In genomic region chr5:131797044-131797443, GRCm38 (mm10) we compare ENCODE assay signal across 22 mouse cellular contexts.
"Had no signal": no experiment of that assay in that cellular context is flagged by ENCODE, and none has a peak within 500 bp of the region (broad histone marks: within the 10 kb centered on the region; RNA-seq: fewer than 3 reads in every experiment).

No protein-coding gene starts in this region.

- H3K4me3 ChIP-seq: gastrocnemius, adult 2 months; heart, embryonic 10.5 days; heart, embryonic 12.5 days; hindbrain, embryonic 10.5 days; hindbrain, embryonic 12.5 days; intestine, embryonic 15.5 days; left cerebral cortex, adult 2 months; limb, embryonic 10.5 days; limb, embryonic 12.5 days; liver, embryonic 13.5 days had no signal

- DNase-seq: gastrocnemius, adult 2 months; gastrocnemius, postnatal 10 days; gastrocnemius, postnatal 25 days; heart, adult 18-20 months; heart, postnatal 10 days; heart, postnatal 4 days; kidney, adult 18-20 months; kidney, adult 8-10 months; kidney, postnatal 10 days; kidney, postnatal 25 days; kidney, postnatal 4 days; liver; liver, embryonic 13.5 days had no signal

- H3K27ac ChIP-seq: gastrocnemius, adult 2 months; heart, embryonic 10.5 days; hindbrain, embryonic 10.5 days; hindbrain, embryonic 12.5 days; hindbrain, embryonic 14.5 days; intestine, embryonic 15.5 days; left cerebral cortex, adult 2 months; limb, embryonic 10.5 days; limb, embryonic 12.5 days; liver, embryonic 13.5 days had no signal

- H3K9ac ChIP-seq: heart, embryonic 12.5 days; hindbrain, embryonic 12.5 days; hindbrain, embryonic 14.5 days; intestine, embryonic 15.5 days; limb, embryonic 12.5 days; liver, embryonic 13.5 days had no signal

- H3K9me3 ChIP-seq: heart, embryonic 10.5 days; heart, embryonic 12.5 days; hindbrain, embryonic 10.5 days; hindbrain, embryonic 12.5 days; intestine, embryonic 15.5 days; limb, embryonic 10.5 days; limb, embryonic 12.5 days; liver, embryonic 13.5 days had no signal

- H3K36me3 ChIP-seq: heart, embryonic 10.5 days; heart, embryonic 12.5 days; hindbrain, embryonic 10.5 days; hindbrain, embryonic 12.5 days; intestine, embryonic 15.5 days; limb, embryonic 10.5 days; limb, embryonic 12.5 days; liver, embryonic 13.5 days had no signal

- H3K27me3 ChIP-seq: heart, embryonic 12.5 days; intestine, embryonic 15.5 days; liver, embryonic 13.5 days had no signal

- H3K4me1 ChIP-seq: intestine, embryonic 15.5 days; liver, embryonic 13.5 days had no signal
